Mouse (Mus musculus): ENCODE data around the gene Btbd35f10. TPM values are rescaled to one million over a fixed set of nuclear protein-coding genes. Genes with fewer than 3 reads are reported as not detected.
"Not testable (repeated sequence)": the region's sequence is repeated elsewhere in the genome, so short reads cannot be mapped to it uniquely, and the experiment has no call there.

Btbd35f10 gene
- not detected for total RNA-seq (2021)
- long read RNA-seq, experiment 1: 0 reads
- long read RNA-seq, experiment 2: 0 reads

- not testable (repeated sequence) for DNase-seq
Measured at GRCm38 (mm10) chrX:3752785-3753184, at the start of gene Btbd35f10. Btbd35f10 (minus strand) TSS chrX:3752885.

Other genes starting within 250 kb of the Btbd35f10 start
- not detected for gene Btbd35f18, start 52.7 kb downstream of the Btbd35f10 start, total RNA-seq (2021)
- gene Btbd35f16, start 204.1 kb upstream of the Btbd35f10 start, total RNA-seq (2021): not detected

All from gastrocnemius, postnatal 10 days (tissue).